Mouse (Mus musculus) stomach, embryonic 15.5 days (tissue): ENCODE results near the gene Bmp7. TPM values are rescaled to one million over a fixed set of nuclear protein-coding genes. Genes with fewer than 3 reads are reported as not detected.

Source experiments
- ATAC-seq: fragments of 200-750 bp; cut with Nextera tagmentation; 2 replicates; pipeline ENCODE4 v1.8.0; 2017; ENCODE audit warnings: low read depth, moderate number of reproducible peaks, moderate TSS enrichment; ENCODE audit not compliant: insufficient read depth, low FRiP score
- H3K27ac ChIP-seq: fragments of 300-500 bp; sonication (generic); 2 replicates; pipeline ENCODE4 v1.5.1; 2015; ENCODE audit warnings: mild to moderate bottlenecking, inconsistent platforms
- H3K27me3 ChIP-seq: fragments of 300-500 bp; sonication (generic); replicated peaks from 2 replicates; pipeline ENCODE4 v1.6.1; 2015; ENCODE audit warnings: inconsistent platforms
- H3K36me3 ChIP-seq: fragments of 300-500 bp; sonication (generic); 2 replicates; pipeline ENCODE4 v1.6.1; 2015; ENCODE audit warnings: inconsistent platforms
- H3K4me1 ChIP-seq: fragments of 300-500 bp; sonication (generic); 2 replicates; pipeline ENCODE4 v1.6.1; 2015; ENCODE audit warnings: inconsistent platforms
- H3K4me2 ChIP-seq: fragments of 300-500 bp; sonication (generic); 2 replicates; pipeline ENCODE4 v1.6.1; 2015; ENCODE audit warnings: mild to moderate bottlenecking, inconsistent platforms
- H3K4me3 ChIP-seq: fragments of 300-500 bp; sonication (generic); replicated peaks from 2 replicates; pipeline ENCODE4 v1.5.1; 2015; ENCODE audit warnings: inconsistent platforms
- H3K9ac ChIP-seq: fragments of 300-500 bp; sonication (generic); 2 replicates; pipeline ENCODE4 v1.6.1; 2015; ENCODE audit warnings: inconsistent platforms
- H3K9me3 ChIP-seq: fragments of 300-500 bp; sonication (generic); 2 replicates; pipeline ENCODE4 v1.6.1; 2016; ENCODE audit warnings: inconsistent platforms
- WGBS: fragments of 180-500 bp; shearing (Covaris S2); methylation state at CpG from one replicate; pipeline ENCODE4 v1.1.7; 2015; 5-methylcytosine and 5-hydroxymethylcytosine counted together
- microRNA-seq: library from miRNA; unstranded; fragments of <30 nt; microRNA quantifications from one replicate; pipeline ENCODE4, GENCODE M21; 2016
- polyA plus RNA-seq: library from polyadenylated mRNA; unstranded; fragments of >200 nt; fragmentation: Nextera tagmentation; extraction: Ambion mirVana; gene quantifications from 2 replicates; pipeline ENCODE4 v1.2.1, GENCODE M21; 2015

Bmp7 gene
- polyA plus RNA-seq, 1 experiment from 2014 or later = 22.9 TPM

DNA sequence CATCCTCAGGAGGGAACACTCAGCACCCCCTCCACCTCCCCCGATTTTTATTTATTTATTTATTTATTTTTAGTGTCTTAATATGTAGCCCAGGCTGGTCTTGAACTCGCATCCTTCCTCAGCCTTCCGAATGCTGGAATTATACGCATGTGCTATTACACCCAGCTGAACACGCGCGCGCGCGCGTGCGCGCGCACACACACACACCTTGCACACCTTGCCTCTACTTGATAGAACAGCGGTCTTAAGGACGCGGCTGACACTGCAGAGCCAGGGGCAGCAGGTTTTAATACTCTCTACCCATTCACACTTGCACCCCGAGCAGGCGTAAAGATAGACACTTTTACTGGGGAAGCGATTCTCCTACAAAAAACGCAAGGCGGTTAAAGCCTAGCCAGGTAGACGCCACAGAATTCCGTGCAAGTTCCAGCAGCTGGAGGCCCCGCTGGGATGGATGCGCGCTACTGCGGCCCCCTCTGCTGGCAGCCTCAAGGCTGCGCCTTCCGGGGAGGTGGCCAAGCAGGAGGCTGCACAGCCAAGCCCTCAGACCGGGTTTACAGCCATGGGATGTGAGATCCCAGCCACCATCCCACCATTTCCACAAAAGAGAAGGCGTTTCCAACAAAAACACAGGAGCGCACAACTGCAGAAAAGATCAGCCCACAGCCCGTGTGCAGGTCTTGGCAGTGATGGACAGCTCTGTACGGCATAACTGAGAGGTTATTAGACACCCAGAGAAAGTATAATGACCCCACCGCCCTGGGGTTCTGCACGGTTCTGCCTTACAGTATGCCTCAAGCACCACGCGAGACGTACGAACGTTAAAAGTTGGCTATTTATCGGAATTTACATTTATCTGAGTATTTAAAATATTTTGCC lies 115.0 kb downstream of the Bmp7 start:
- Histone ChIP-seq H3K9ac (peak overlapping the region; percentile 12; the same call in 1 of the 2 replicates), H3K27me3 (peaks cover 10% of the 10 kb centered on the region; the same call in 1 of the 2 replicates), H3K9me3 (no peaks in the 10 kb centered on the region), H3K4me1 (peaks cover 9% of the 10 kb centered on the region), H3K36me3 (no peaks in the 10 kb centered on the region), H3K4me3 (peak overlapping the region; percentile 26; the same call in 1 of the 2 replicates), H3K4me2 (peak overlapping the region; percentile 51), H3K27ac (no peak overlapping the region)
- WGBS = 18% methylated on average over 43 of the region's 43 CpGs
- peak; percentile 48; the same call in 1 of the 2 replicates for ATAC-seq

DNA sequence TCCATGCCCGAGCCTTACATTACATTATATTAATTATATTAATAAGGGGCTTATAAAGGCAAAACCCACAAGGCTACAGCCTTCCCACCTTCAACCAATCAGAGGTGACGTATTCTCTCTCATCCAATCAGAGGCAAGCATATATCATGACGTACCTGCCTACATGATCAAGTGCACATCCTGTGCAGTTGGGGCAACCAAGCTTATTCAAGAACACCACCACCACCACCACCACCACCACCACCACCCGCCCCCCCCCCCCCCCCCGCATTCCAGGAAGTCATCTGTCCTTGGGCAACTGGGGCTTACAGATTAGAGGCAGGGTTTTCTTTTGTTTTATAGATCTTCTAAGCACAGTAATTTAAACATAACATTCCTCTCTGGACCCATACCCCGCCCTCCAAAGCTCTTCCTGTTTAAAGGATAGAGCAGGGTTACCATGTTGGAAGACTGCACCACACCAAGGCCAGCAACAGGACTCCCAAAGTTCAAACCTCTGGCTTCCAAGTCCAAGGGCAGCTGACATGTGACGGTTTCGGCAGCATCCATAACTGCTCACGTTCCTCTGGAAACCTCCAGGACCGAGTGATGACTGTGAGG lies 121.4 kb downstream of the Bmp7 start:
- Histone ChIP-seq H3K4me2 (no peak overlapping the region), H3K9ac (no peak overlapping the region), H3K9me3 (no peaks in the 10 kb centered on the region), H3K4me1 (no peaks in the 10 kb centered on the region), H3K27me3 (no peaks in the 10 kb centered on the region), H3K27ac (no peak overlapping the region), H3K36me3 (no peaks in the 10 kb centered on the region), H3K4me3 (no peak overlapping the region)
- 74% methylated on average over 10 of the region's 10 CpGs for WGBS
- no peak for ATAC-seq

Small RNA genes within 50 kb of the gene (microRNA-seq; reads per million reads assigned to microRNA genes)
- gene Gm22773 = not detected

Other genes with a start within 250 kb of the Bmp7 start
- gene Spo11, start 37.4 kb upstream of the Bmp7 start, polyA plus RNA-seq = 0.06 and 0.31 TPM in 2 replicates
- gene Rae1, start 59.8 kb upstream of the Bmp7 start, polyA plus RNA-seq = 110 and 118 TPM in 2 replicates
- 43.6 and 56.6 TPM in 2 replicates for gene Rbm38, start 80.2 kb upstream of the Bmp7 start, polyA plus RNA-seq
- 0.30 and 0.41 TPM in 2 replicates for gene Ctcfl, start 179.2 kb upstream of the Bmp7 start, polyA plus RNA-seq
- 1.2 and 1.5 TPM in 2 replicates for gene Pck1, start 212.7 kb upstream of the Bmp7 start, polyA plus RNA-seq